Comparison of ENCODE assay signal across 8 mouse cellular contexts in the genomic region with DNA sequence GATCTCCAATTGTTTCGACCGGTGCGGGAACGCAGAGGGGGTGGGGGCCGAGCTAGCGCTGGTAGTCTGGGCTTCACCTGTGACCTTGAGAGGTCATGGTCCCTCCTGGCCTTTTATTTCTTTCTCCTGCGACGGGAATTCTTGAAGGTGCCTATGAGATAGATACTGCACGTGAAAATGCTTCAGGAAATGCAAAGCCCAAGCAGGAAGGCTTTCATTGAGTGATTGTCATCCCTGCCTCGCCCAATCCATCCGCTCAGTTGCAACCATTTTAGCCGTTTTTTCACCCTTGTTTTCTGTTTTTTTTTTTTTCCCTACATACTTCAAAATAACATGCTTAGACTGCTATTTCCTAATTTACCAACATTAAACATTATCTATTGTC.
DNase-seq lines count a peak whose midpoint lies in the region; ATAC-seq and TF ChIP-seq lines count a peak whose summit lies in the region.

No protein-coding gene starts in this region.

- H3K9ac ChIP-seq in lung, embryonic 16.5 days (ENCODE audit: low read length): no peak overlapping the region; the same call in 1 of the 2 replicates

- 0 out of 2 replicates have a peak, but pooled peaks have one; percentile 10 for ATAC-seq in lung, embryonic 16.5 days (ENCODE audit: low read depth)

- H3K4me3 ChIP-seq in cerebellum, adult 2 months (replicated peaks; ENCODE audit: insufficient read depth, low read depth, low read length): peak overlapping the region; percentile 66
- H3K4me3 ChIP-seq in lung, embryonic 16.5 days (ENCODE audit: low read length): peak overlapping the region; percentile 41
- H3K4me3 ChIP-seq in limb, embryonic 10.5 days: peak overlapping the region; percentile 57
- H3K4me3 ChIP-seq in olfactory bulb, adult 2 months (ENCODE audit: insufficient read depth, low read depth, low read length): peak overlapping the region; percentile 67

- peak overlapping the region; percentile 10; the same call in 1 of the 2 replicates for H3K27ac ChIP-seq in cerebellum, adult 2 months (ENCODE audit: insufficient read depth, low read length)
- H3K27ac ChIP-seq in lung, embryonic 16.5 days (ENCODE audit: low read length): no peak overlapping the region
- H3K27ac ChIP-seq in limb, embryonic 10.5 days: peak overlapping the region; percentile 79
- H3K27ac ChIP-seq in olfactory bulb, adult 2 months (ENCODE audit: insufficient read depth, low read depth, low read length): 0 out of 2 replicates have a peak overlapping the region, but pooled peaks have one; percentile 38

- H3K4me2 ChIP-seq in lung, embryonic 16.5 days (ENCODE audit: low read depth, low read length): peak overlapping the region; percentile 62

- H3K36me3 ChIP-seq in lung, embryonic 16.5 days (ENCODE audit: control insufficient read depth, insufficient read depth, low read length): no peaks in the 10 kb centered on the region
- no peaks in the 10 kb centered on the region for H3K36me3 ChIP-seq in limb, embryonic 10.5 days

- H3K4me1 ChIP-seq in cerebellum, adult 2 months (ENCODE audit: control insufficient read depth, insufficient read depth, low read length): no peaks in the 10 kb centered on the region
- H3K4me1 ChIP-seq in lung, embryonic 16.5 days (replicated peaks; ENCODE audit: control insufficient read depth, insufficient read depth, low read length): 0 out of 2 replicates have a peak, but pooled peaks cover 5% of the 10 kb centered on the region
- H3K4me1 ChIP-seq in limb, embryonic 10.5 days: peaks cover 16% of the 10 kb centered on the region
- peaks cover 7% of the 10 kb centered on the region for H3K4me1 ChIP-seq in olfactory bulb, adult 2 months (ENCODE audit: control insufficient read depth, insufficient read depth, low read length)

- no peak for DNase-seq in cerebellum, adult 2 months
- DNase-seq in cerebellum, postnatal 14 days: no peak
- no peak for DNase-seq in lung, postnatal 14 days
- no peak for DNase-seq in limb, embryonic 10.5 days (ENCODE audit: low spot score)
- DNase-seq in thymus, postnatal 36 days: no peak
- DNase-seq in adrenal gland, postnatal 36 days: no peak

- H3K9me3 ChIP-seq in lung, embryonic 16.5 days (ENCODE audit: control insufficient read depth, low read length): no peaks in the 10 kb centered on the region
- no peaks in the 10 kb centered on the region for H3K9me3 ChIP-seq in limb, embryonic 10.5 days (replicated peaks)

- no peaks in the 10 kb centered on the region for H3K27me3 ChIP-seq in cerebellum, adult 2 months (ENCODE audit: control insufficient read depth, insufficient read depth, low read length)
- H3K27me3 ChIP-seq in lung, embryonic 16.5 days (ENCODE audit: control insufficient read depth, insufficient read depth, low read depth, low read length): no peaks in the 10 kb centered on the region
- peaks cover 14% of the 10 kb centered on the region; the same call in 1 of the 2 replicates for H3K27me3 ChIP-seq in limb, embryonic 10.5 days (ENCODE audit: low read depth, poor library complexity, severe bottlenecking)

- TF ChIP-seq CTCF in cerebellum, adult 2 months (IDR thresholded peaks at IDR 0.05; ENCODE audit: borderline replicate concordance, insufficient read depth, low read depth, low read length): no peak
- TF ChIP-seq CTCF in olfactory bulb, adult 2 months (IDR thresholded peaks at IDR 0.05; ENCODE audit: insufficient read depth, low read depth, low read length): no peak

- TF ChIP-seq POLR2A in cerebellum, adult 2 months (IDR thresholded peaks at IDR 0.05; ENCODE audit: borderline replicate concordance, insufficient read depth, low read length): no peak
- no peak for TF ChIP-seq POLR2A in olfactory bulb, adult 2 months (IDR thresholded peaks at IDR 0.05; ENCODE audit: insufficient read depth, low read depth, low read length)

- WGBS in cerebellum, adult 2 months: 25% methylated on average over 12 of the region's 12 CpGs
- WGBS in lung, embryonic 16.5 days: 11% methylated on average over 12 of the region's 12 CpGs
- WGBS in limb, embryonic 10.5 days: 17% methylated on average over 12 of the region's 12 CpGs
- WGBS in olfactory bulb, adult 2 months: 14% methylated on average over 12 of the region's 12 CpGs
